Mouse (Mus musculus) adipose tissue, adult 10 weeks (tissue): ENCODE data around the gene Trub1. TPM values are rescaled to one million over a fixed set of nuclear protein-coding genes. Genes with fewer than 3 reads are reported as not detected.

Experiments
- polyA plus RNA-seq: library from polyadenylated mRNA; stranded (reverse); fragments of 350-450 nt; fragmentation: Illumina TruSeq; extraction: RNeasy Lipid Tissue Mini Kit (QIAGEN cat#74804); gene quantifications from one replicate; pipeline ENCODE4 v1.2.3, GENCODE M21; 2014; ENCODE audit warnings: low read depth, low replicate concordance

The Trub1 gene
- polyA plus RNA-seq, result 12.7 TPM

GRCm38 (mm10) chr19:57452492-57453217 is at the start of gene Trub1:
TSS of gene Trub1 (plus strand) at chr19:57452912.

Other genes starting within 250 kb of the Trub1 start
- 65.0 TPM for gene Ablim1, start 138.0 kb upstream of the Trub1 start, polyA plus RNA-seq
- 14.5 TPM for gene Fam160b1, start 92.2 kb upstream of the Trub1 start, polyA plus RNA-seq
- gene Atrnl1, start 158.1 kb downstream of the Trub1 start, polyA plus RNA-seq, result 12.4 TPM